Mouse (Mus musculus): ENCODE measurements around the gene Galnt10.

DNA sequence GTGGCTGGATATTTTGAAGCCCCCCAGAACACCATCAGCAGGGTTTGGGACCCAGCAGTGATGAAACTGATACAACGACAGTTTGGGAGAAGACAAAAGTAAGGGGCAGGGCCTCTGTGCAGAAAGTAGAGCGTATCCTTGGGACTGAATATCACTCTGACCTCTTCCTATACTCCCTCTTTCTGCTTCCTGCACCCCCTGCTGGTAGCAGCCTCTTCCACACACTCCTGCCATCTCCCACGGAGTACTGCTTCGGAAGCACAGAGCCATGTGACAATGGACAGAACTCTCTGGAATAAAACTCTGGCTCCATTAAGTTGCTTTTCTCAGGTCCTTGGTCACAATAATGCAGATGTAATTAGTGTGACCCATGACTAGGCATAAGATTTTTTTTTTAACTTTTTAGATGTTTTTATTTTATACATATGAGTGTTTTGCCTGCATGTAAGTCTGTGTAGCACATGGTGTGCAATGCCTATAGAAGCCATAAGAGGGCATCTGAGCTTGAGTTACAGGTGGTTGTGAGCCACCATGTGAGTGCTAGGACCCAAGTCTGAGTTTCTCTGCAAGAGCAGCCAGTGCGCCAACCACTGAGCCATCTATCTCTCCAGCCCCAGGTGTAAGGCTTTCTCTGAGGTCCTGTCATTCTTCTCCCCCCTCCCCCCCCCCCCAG lies 79.7 kb downstream of the Galnt10 start:
- TF ChIP-seq EP300 (IDR thresholded peaks at IDR 0.05) (no peak), CTCF (IDR thresholded peaks at IDR 0.05) (peak; percentile 58)

Measured in lung, postnatal 0 days (tissue).